Mouse (Mus musculus) gastrocnemius, postnatal 25 days (tissue): ENCODE measurements around the gene 6030458C11Rik. TPM values are rescaled to one million over a fixed set of nuclear protein-coding genes. Genes with fewer than 3 reads are reported as not detected.
"Not testable (repeated sequence)": the region's sequence is repeated elsewhere in the genome, so short reads cannot be mapped to it uniquely, and the experiment has no call there.

Source experiments
- DNase-seq: peaks from one replicate; pipeline ENCODE4 v3.0.0; 2022
- total RNA-seq, 2 experiments: library from RNA; stranded (reverse); gene quantifications; 1 replicate in 1 of 2; 2 replicates in 1 of 2; pipeline ENCODE4 v1.2.3; 2021

Gene 6030458C11Rik
- total RNA-seq, 2 experiments from 2014 or later = 18.3 to 20.0 TPM

- DNase-seq = no peak
Observed at GRCm38 (mm10) chr15:12822416-12823395, 1.7 kb downstream of the 6030458C11Rik start.

DNA sequence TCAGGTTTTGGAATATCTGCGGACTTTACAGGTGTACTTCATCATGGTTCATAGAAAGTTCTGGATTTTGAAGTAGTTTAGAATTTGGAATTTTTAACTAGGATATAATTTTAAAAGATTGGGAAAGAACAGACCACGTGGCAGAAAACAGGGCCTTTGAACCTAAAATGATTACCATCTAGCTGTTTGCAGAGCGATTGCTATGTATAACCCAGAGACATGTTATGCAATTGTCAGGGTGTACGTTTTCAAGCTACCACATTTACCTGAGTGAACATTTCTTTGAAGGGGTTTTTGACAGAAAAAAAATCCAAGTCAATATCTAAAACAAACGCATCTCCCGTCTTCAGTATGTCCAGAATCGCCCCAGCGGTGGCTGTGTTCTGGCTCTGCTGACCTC is 6.9 kb downstream of the 6030458C11Rik start:
- DNase-seq = no peak

- DNase-seq = no peak
Observed at GRCm38 (mm10) chr15:12812646-12813045, 11.8 kb downstream of the 6030458C11Rik start.

GRCm38 (mm10) chr15:12809305-12809704 is 15.1 kb downstream of the 6030458C11Rik start:
- DNase-seq = no peak

DNA sequence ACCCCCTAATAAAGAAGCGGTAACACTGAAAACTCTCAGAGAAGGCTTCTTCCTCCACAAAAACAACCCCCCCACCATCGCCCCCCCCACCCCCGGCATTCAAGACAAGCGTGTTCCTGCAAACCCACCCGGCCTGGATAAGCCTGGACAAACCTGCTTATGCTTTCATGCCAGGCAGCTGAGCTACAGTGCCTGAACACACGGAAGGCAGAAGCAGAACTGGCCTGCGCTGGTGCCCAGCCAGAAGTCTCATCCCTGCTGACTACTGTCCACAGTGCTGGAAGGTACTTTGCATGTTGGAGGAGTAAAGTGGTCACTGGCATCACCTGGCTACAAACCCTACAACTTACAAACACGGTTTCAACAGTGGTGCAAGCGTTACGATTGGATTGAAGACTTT is 17.4 kb downstream of the 6030458C11Rik start:
- no peak for DNase-seq

DNA sequence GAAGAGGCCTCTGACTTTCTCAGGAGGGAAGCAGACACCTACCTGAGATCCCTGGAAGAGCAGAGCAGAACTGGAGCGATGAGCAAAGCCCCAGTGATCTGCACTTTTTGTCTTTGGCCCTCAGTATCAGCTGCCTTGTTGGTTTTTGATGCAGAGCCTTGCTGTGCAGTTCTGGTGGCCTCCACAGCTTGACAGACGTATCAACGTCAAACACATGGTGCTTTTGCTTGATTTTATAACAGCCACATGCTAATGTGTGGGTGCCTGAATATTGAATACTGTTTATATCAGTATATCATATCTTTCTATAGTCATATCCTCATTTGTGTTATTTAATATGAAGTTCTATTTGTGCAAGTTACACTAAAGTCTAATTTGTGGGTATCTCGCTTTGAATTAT is 19.4 kb downstream of the 6030458C11Rik start:
- DNase-seq = no peak

- not testable (repeated sequence) for DNase-seq
Observed at GRCm38 (mm10) chr15:12801142-12801506, 23.3 kb downstream of the 6030458C11Rik start.

DNA sequence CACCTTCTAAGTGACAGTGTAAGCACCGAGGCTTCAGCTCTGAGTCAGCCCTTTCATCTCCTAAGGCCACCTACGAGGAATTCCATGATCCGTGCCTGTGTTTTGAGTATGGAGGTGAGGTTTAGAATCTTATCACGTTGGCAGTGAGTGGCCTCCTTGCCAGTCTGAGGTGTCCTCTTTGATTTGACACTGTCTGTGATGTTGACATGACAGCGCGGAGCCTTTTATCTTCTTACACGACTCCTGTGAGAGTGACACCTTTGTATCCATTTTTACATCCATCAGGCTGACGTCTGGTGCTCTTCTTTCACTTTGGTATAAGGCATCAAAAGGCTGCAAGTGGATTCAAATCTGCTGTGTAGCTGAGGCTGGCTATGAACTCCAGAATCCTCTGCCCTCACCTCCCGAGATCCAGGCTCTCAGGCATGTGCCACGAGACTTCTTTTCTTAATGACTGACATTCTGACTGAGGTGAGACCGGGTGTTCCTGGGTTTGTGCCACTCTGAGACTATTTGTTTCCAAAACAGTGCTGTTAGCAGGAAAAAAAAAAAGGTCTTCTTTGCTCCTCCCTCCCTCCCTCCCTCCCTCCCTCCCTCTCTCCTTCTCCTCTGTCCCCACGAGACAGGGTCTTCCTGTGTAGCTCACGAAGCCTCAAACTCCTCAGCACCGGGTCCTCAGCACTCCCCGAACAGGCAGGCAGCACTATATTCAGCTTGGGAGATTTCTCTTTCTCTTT is 23.9 kb downstream of the 6030458C11Rik start:
- DNase-seq = no peak

DNA sequence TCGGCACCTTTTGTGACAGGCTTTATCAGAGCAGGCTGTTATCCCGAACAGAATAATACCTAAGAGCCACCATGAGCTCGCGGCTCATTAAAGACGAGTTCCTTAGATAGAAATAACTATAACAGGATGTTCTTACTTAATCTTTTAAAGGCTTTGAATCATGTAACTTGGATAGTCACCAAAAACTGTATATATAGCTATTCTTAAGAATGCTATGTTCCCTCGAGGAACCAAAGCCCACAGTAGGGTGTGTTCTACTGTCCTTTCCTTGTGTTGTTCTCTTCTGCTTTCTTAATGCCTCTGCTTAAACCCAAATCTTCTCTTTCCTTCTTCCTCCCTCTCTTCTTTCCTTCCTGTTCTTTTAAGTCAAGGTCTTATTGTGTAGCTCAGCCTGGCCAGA is 26.4 kb downstream of the 6030458C11Rik start:
- DNase-seq = no peak

- DNase-seq = no peak
Observed at GRCm38 (mm10) chr15:12795909-12796470, 28.5 kb downstream of the 6030458C11Rik start.

- peak; percentile 8 for DNase-seq
Observed at GRCm38 (mm10) chr15:12795457-12795894, 29.0 kb downstream of the 6030458C11Rik start.

- no peak for DNase-seq
Observed at GRCm38 (mm10) chr15:12794311-12794710, 30.1 kb downstream of the 6030458C11Rik start.

GRCm38 (mm10) chr15:12789406-12789867 is 35.0 kb downstream of the 6030458C11Rik start:
- DNase-seq = no peak

DNA sequence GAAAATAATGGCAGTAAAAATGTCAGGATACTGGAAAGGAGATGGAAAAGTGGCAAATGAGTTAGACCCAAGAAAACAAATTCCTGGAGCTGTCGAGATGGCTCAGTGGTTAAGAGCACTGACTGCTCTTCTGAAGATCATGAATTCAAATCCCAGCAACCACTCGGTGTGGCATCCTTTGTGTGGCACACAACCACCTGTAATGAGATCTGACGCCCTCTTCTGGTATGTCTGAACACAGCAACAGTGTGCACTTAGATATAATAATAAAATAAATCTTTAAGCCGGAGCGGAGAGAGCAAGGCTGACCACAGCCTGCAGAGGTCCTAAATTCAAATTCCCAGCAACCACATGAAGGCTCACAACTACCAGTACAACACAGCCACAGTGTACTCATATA is 35.9 kb downstream of the 6030458C11Rik start:
- no peak for DNase-seq

DNA sequence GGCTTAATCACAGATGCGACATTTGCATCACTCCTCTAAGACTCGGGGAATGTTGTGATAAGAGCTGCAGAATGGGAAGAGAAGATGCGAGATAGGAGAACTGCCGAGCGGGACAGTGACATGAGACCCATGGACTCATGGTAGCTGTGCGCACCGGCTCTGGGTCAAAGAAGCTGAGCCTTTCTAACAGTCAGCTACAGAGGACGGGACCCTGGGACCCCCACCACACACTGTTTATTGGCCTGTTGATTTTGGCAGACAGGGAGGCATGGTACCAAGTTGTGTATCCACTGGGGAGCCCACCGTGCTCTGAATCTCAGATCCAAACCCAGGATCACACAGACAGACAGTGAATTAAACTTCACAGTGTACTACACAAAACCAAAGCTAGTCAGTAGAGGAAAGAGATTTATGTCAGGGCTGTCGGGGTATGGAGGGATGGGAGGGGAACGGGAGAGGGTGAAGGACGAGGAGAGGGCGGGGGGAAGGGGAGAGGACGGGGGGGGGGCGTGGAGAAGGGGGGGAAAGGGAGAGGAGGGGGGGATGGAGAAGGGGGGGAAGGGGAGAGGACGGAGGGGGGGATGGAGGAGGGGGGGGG is 42.6 kb downstream of the 6030458C11Rik start:
- DNase-seq = no peak

- DNase-seq = no peak
Observed at GRCm38 (mm10) chr15:12781296-12781695, 43.2 kb downstream of the 6030458C11Rik start.

- DNase-seq = no peak
Observed at GRCm38 (mm10) chr15:12774149-12774753, 50.2 kb downstream of the 6030458C11Rik start.

DNA sequence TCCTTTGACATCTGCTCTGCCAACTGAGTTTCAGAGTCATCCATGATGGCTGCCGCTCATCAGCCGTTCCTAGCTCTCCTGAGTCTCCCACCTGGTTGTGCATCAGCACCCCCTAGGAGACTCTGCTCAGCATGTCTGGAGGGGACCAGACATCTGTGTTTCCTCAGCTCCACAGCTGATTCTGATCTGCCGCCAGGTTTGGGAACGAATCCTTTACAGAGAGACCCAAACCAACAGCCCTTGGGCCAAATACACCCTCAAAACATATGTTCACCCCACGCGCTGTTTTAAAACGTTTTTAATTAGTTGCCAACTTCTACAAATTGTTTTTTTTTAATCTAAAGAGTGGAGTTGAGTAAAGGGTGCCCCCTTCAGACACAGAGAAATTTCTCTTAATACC is 53.5 kb downstream of the 6030458C11Rik start:
- DNase-seq = no peak

GRCm38 (mm10) chr15:12766848-12767247 is 57.6 kb downstream of the 6030458C11Rik start:
- DNase-seq = no peak

- DNase-seq = no peak
Observed at GRCm38 (mm10) chr15:12763147-12763546, 61.3 kb downstream of the 6030458C11Rik start.

GRCm38 (mm10) chr15:12762258-12762913 is 62.1 kb downstream of the 6030458C11Rik start:
- DNase-seq = no peak
